Mouse (Mus musculus): ENCODE results near the gene Kcnd3. TPM values are rescaled to one million over a fixed set of nuclear protein-coding genes. Genes with fewer than 3 reads are reported as not detected.

Kcnd3 gene
- polyA plus RNA-seq, 1 experiment from 2014 or later: 8.2 TPM

DNA sequence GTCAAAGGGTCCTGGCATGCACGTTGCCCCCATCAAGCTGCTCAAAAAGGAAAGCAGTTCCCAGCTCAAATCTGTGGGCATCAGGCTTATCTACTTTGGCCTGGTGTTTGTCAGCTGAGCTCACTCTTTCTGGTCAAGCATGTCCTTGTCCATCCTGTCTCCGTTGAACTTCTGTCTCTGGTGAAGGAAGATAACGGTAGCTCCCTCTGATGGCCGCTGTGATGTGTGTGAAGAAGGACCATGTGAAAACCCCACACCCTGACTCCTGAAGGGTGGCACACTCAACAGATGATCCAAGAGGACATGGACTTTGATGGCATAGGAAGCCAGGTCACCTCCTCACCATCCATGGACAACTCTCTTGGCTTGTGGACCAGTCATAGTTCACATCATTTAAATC lies 266.6 kb downstream of the Kcnd3 start:
- no peak overlapping the region for H3K27ac ChIP-seq (replicated peaks)
- H3K4me3 ChIP-seq (replicated peaks): no peak overlapping the region
- H3K9ac ChIP-seq (replicated peaks): no peak overlapping the region
- no peak for ATAC-seq (ENCODE audit: low FRiP score)
- H3K4me2 ChIP-seq: no peak overlapping the region
- 68% methylated on average over 4 of the region's 4 CpGs for WGBS
- H3K36me3 ChIP-seq: no peaks in the 10 kb centered on the region
- H3K4me1 ChIP-seq: peaks cover 30% of the 10 kb centered on the region
- H3K27me3 ChIP-seq (replicated peaks): no peaks in the 10 kb centered on the region
- H3K9me3 ChIP-seq (replicated peaks): no peaks in the 10 kb centered on the region

- Histone ChIP-seq H3K27ac (replicated peaks) (no peak overlapping the region), H3K4me3 (replicated peaks) (no peak overlapping the region), H3K9ac (replicated peaks) (no peak overlapping the region), H3K4me2 (no peak overlapping the region), H3K9me3 (replicated peaks) (no peaks in the 10 kb centered on the region), H3K36me3 (no peaks in the 10 kb centered on the region), H3K27me3 (replicated peaks) (no peaks in the 10 kb centered on the region), H3K4me1 (peaks cover 21% of the 10 kb centered on the region)
- no peak for ATAC-seq (ENCODE audit: low FRiP score)
- WGBS: 79% methylated on average over 4 of the region's 4 CpGs
Observed at GRCm38 (mm10) chr3:105719979-105720378, 267.8 kb downstream of the Kcnd3 start.

DNA sequence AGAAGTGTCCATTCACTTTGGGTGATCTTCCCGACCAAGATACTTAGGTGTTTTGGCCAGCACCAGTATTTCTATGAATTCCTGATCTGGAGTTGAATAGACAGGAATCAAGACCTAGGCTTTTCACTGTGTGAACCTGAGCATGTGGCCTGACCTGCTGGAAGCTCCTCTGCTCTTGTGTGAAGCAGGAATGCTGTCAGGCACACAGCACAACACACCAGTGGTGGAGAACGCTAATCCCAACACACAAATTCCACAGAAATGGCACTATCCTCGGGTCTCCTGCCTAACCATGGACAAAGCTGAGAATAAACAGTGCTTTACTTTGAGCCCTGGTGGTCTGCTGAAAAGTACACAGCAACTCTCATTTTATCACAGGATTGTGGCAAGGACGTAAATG lies 268.4 kb downstream of the Kcnd3 start:
- Histone ChIP-seq H3K9me3 (replicated peaks) (no peaks in the 10 kb centered on the region), H3K4me2 (no peak overlapping the region), H3K9ac (replicated peaks) (no peak overlapping the region), H3K36me3 (no peaks in the 10 kb centered on the region), H3K4me1 (peaks cover 21% of the 10 kb centered on the region), H3K4me3 (replicated peaks) (no peak overlapping the region), H3K27me3 (replicated peaks) (no peaks in the 10 kb centered on the region), H3K27ac (replicated peaks) (no peak overlapping the region)
- WGBS: 84% methylated on average over 4 of the region's 4 CpGs
- ATAC-seq (ENCODE audit: low FRiP score): no peak

GRCm38 (mm10) chr3:105721681-105722201 lies 269.6 kb downstream of the Kcnd3 start:
- Histone ChIP-seq H3K27me3 (replicated peaks) (no peaks in the 10 kb centered on the region), H3K36me3 (no peaks in the 10 kb centered on the region), H3K4me1 (peaks cover 21% of the 10 kb centered on the region), H3K27ac (replicated peaks) (no peak overlapping the region), H3K4me2 (no peak overlapping the region), H3K9ac (replicated peaks) (no peak overlapping the region), H3K4me3 (replicated peaks) (no peak overlapping the region), H3K9me3 (replicated peaks) (no peaks in the 10 kb centered on the region)
- 76% methylated on average over 2 of the region's 2 CpGs for WGBS
- no peak for ATAC-seq (ENCODE audit: low FRiP score)

DNA sequence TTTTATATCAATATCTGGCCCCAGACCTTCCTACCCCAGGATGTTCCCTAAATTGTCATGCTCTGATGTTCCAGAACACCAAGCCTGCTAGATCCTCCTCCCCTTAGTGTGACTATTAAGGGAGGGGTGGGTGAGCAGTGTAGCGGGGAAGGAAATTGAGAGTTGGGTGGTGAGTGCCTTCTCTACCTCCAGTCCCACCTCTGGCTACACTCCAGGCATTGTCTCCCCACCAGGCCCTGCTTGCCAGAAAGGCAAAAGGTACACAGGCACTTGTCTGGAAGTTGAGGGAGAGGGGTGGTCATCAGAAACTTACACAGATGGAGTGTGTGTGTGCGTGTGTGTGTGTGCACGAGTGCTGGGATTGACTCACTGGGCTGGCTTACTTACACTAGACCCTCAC lies 270.4 kb downstream of the Kcnd3 start:
- no peaks in the 10 kb centered on the region for H3K27me3 ChIP-seq (replicated peaks)
- H3K36me3 ChIP-seq: peaks cover 3% of the 10 kb centered on the region
- H3K9me3 ChIP-seq (replicated peaks): no peaks in the 10 kb centered on the region
- H3K27ac ChIP-seq (replicated peaks): no peak overlapping the region
- H3K4me3 ChIP-seq (replicated peaks): no peak overlapping the region
- whole genome bisulfite sequencing: 88% methylated on average over 3 of the region's 3 CpGs
- ATAC-seq (ENCODE audit: low FRiP score): no peak
- no peak overlapping the region for H3K4me2 ChIP-seq
- no peak overlapping the region for H3K9ac ChIP-seq (replicated peaks)
- peaks cover 17% of the 10 kb centered on the region for H3K4me1 ChIP-seq

Other genes starting within 250 kb of the Kcnd3 start
- gene Ddx20, start 235.2 kb downstream of the Kcnd3 start, polyA plus RNA-seq (2015; fragmentation: Nextera tagmentation; extraction: Ambion mirVana): 22.0 and 24.1 TPM in 2 replicates

Data from neural tube, embryonic 15.5 days (tissue).